19 mouse cellular contexts compared by ENCODE assay signal in the genomic region with DNA sequence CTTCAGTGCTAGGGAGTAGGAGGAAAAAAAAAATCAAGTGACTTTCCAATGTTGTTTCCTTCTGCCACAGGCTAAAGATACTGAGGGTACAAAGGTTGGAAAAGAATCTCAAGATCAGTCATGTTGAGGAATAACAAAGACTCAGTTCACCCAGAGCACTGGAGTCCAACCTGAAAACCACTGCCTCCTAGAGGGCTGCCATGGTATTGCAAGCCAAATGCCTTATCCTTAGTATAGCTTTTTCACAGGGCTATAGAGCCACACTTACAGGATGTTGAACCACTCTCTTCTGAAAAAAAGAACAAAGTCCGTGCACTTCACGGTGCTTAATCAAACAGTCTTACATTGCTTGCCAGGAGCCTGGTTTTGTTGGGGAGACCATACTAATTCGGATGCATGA.
DNase-seq lines count a peak whose midpoint lies in the region; ATAC-seq and TF ChIP-seq lines count a peak whose summit lies in the region.
"Had no signal": no experiment of that assay in that cellular context is flagged by ENCODE, and none has a peak within 500 bp of the region (broad histone marks: within the 10 kb centered on the region; RNA-seq: fewer than 3 reads in every experiment).

No protein-coding gene starts in this region.

- no peaks in the 10 kb centered on the region for H3K36me3 ChIP-seq in forebrain, postnatal 0 days (ENCODE audit: insufficient read depth)
- no peaks in the 10 kb centered on the region for H3K36me3 ChIP-seq in forebrain, embryonic 16.5 days (ENCODE audit: control insufficient read depth, insufficient read depth)
- no peaks in the 10 kb centered on the region for H3K36me3 ChIP-seq in kidney, postnatal 0 days (ENCODE audit: insufficient read depth, low read length)
- H3K36me3 ChIP-seq in midbrain, postnatal 0 days (ENCODE audit: insufficient read depth, low read length): no peaks in the 10 kb centered on the region
- no peaks in the 10 kb centered on the region for H3K36me3 ChIP-seq in midbrain, embryonic 15.5 days (replicated peaks)
- H3K36me3 ChIP-seq: forebrain, embryonic 10.5 days had no signal

- H3K9me3 ChIP-seq in forebrain, postnatal 0 days (ENCODE audit: low read length): no peaks in the 10 kb centered on the region
- no peaks in the 10 kb centered on the region for H3K9me3 ChIP-seq in forebrain, embryonic 16.5 days (ENCODE audit: control insufficient read depth, low read length)
- H3K9me3 ChIP-seq in kidney, postnatal 0 days (replicated peaks; ENCODE audit: low read length): no peaks in the 10 kb centered on the region
- no peaks in the 10 kb centered on the region for H3K9me3 ChIP-seq in midbrain, postnatal 0 days (ENCODE audit: low read length)
- no peaks in the 10 kb centered on the region for H3K9me3 ChIP-seq in midbrain, embryonic 15.5 days
- H3K9me3 ChIP-seq: forebrain, embryonic 10.5 days had no signal

- WGBS in forebrain, postnatal 0 days: 93% methylated on average over 3 of the region's 3 CpGs
- 90% methylated on average over 3 of the region's 3 CpGs for WGBS in forebrain, embryonic 16.5 days
- 87% methylated on average over 3 of the region's 3 CpGs for WGBS in kidney, postnatal 0 days
- 86% methylated on average over 3 of the region's 3 CpGs for WGBS in midbrain, postnatal 0 days
- 90% methylated on average over 3 of the region's 3 CpGs for WGBS in midbrain, embryonic 15.5 days

- H3K27ac ChIP-seq in forebrain, postnatal 0 days (ENCODE audit: low read depth, low read length): no peak overlapping the region
- no peak overlapping the region for H3K27ac ChIP-seq in forebrain, embryonic 16.5 days (ENCODE audit: low read length)
- no peak overlapping the region for H3K27ac ChIP-seq in kidney, postnatal 0 days
- no peak overlapping the region for H3K27ac ChIP-seq in midbrain, postnatal 0 days (ENCODE audit: low read depth, low read length)
- no peak overlapping the region for H3K27ac ChIP-seq in midbrain, embryonic 15.5 days
- H3K27ac ChIP-seq: forebrain, embryonic 10.5 days had no signal

- DNase-seq in forebrain, postnatal 0 days: no peak
- DNase-seq in kidney, postnatal 0 days (ENCODE audit: low spot score): no peak
- no peak for DNase-seq in kidney, postnatal 4 days
- no peak for DNase-seq in midbrain, postnatal 0 days (ENCODE audit: low spot score)
- DNase-seq in adrenal gland, adult 18-20 months (ENCODE audit: low spot score in 2 of 2): no peak
- no peak for DNase-seq in right cerebral cortex, postnatal 14 days
- DNase-seq: adrenal gland, adult 2 months; cerebellum, adult 11-12 months; cerebellum, postnatal 14 days; kidney, adult 8-10 months; kidney, postnatal 14 days; lung, postnatal 14 days; spleen, adult 18-20 months had no signal

- ATAC-seq in forebrain, postnatal 0 days: no peak
- no peak for ATAC-seq in forebrain, embryonic 16.5 days
- no peak for ATAC-seq in kidney, postnatal 0 days (replicated peaks; ENCODE audit: low FRiP score, low read depth)
- no peak for ATAC-seq in midbrain, postnatal 0 days (ENCODE audit: low FRiP score)
- ATAC-seq in midbrain, embryonic 15.5 days (replicated peaks): no peak
- ATAC-seq: CD4-positive, CD25-positive, alpha-beta regulatory T cell, adult 4 months had no signal

- no peak overlapping the region for H3K4me3 ChIP-seq in forebrain, postnatal 0 days (ENCODE audit: low read depth, low read length)
- H3K4me3 ChIP-seq in forebrain, embryonic 16.5 days (replicated peaks; ENCODE audit: low read length): no peak overlapping the region
- H3K4me3 ChIP-seq in kidney, postnatal 0 days (replicated peaks; ENCODE audit: low read depth, low read length): no peak overlapping the region
- H3K4me3 ChIP-seq in midbrain, postnatal 0 days (ENCODE audit: low read depth, low read length): no peak overlapping the region
- no peak overlapping the region for H3K4me3 ChIP-seq in midbrain, embryonic 15.5 days
- H3K4me3 ChIP-seq: forebrain, embryonic 10.5 days had no signal

- H3K4me2 ChIP-seq in forebrain, postnatal 0 days (ENCODE audit: low read depth): no peak overlapping the region
- H3K4me2 ChIP-seq in forebrain, embryonic 16.5 days (ENCODE audit: low read length): no peak overlapping the region
- no peak overlapping the region for H3K4me2 ChIP-seq in kidney, postnatal 0 days (ENCODE audit: low read length)
- no peak overlapping the region for H3K4me2 ChIP-seq in midbrain, postnatal 0 days (ENCODE audit: low read depth, low read length, poor library complexity, severe bottlenecking)
- H3K4me2 ChIP-seq in midbrain, embryonic 15.5 days: no peak overlapping the region
- H3K4me2 ChIP-seq: heart, embryonic 11.5 days; midbrain, embryonic 11.5 days had no signal

- peak; percentile 26 for TF ChIP-seq CTCF in forebrain, postnatal 0 days (IDR thresholded peaks at IDR 0.05; ENCODE audit: low read depth)
- TF ChIP-seq CTCF in kidney, postnatal 0 days (IDR thresholded peaks at IDR 0.05; ENCODE audit: low read depth): peak; percentile 22; the same call in 1 of the 2 replicates
- peak; percentile 49 for TF ChIP-seq CTCF in midbrain, postnatal 0 days (IDR thresholded peaks at IDR 0.05)

- no peak overlapping the region for H3K9ac ChIP-seq in forebrain, postnatal 0 days
- H3K9ac ChIP-seq in forebrain, embryonic 16.5 days (replicated peaks; ENCODE audit: low read depth, low read length): no peak overlapping the region
- H3K9ac ChIP-seq in kidney, postnatal 0 days (ENCODE audit: low read depth, low read length): no peak overlapping the region
- no peak overlapping the region for H3K9ac ChIP-seq in midbrain, postnatal 0 days (replicated peaks; ENCODE audit: low read length, poor library complexity, severe bottlenecking)
- no peak overlapping the region for H3K9ac ChIP-seq in midbrain, embryonic 15.5 days

- no peaks in the 10 kb centered on the region for H3K4me1 ChIP-seq in forebrain, postnatal 0 days (ENCODE audit: insufficient read depth)
- H3K4me1 ChIP-seq in forebrain, embryonic 16.5 days (replicated peaks; ENCODE audit: control insufficient read depth, insufficient read depth, low read length): no peaks in the 10 kb centered on the region
- H3K4me1 ChIP-seq in kidney, postnatal 0 days (replicated peaks; ENCODE audit: insufficient read depth, low read length): no peaks in the 10 kb centered on the region
- no peaks in the 10 kb centered on the region for H3K4me1 ChIP-seq in midbrain, postnatal 0 days (ENCODE audit: insufficient read depth, low read length)
- no peaks in the 10 kb centered on the region for H3K4me1 ChIP-seq in midbrain, embryonic 15.5 days
- H3K4me1 ChIP-seq: forebrain, embryonic 10.5 days had no signal

- H3K27me3 ChIP-seq in forebrain, postnatal 0 days (ENCODE audit: insufficient read depth, low read length): no peaks in the 10 kb centered on the region
- H3K27me3 ChIP-seq in forebrain, embryonic 16.5 days (replicated peaks; ENCODE audit: control insufficient read depth, insufficient read depth, low read length): no peaks in the 10 kb centered on the region
- no peaks in the 10 kb centered on the region for H3K27me3 ChIP-seq in kidney, postnatal 0 days (ENCODE audit: insufficient read depth, low read length)
- H3K27me3 ChIP-seq in midbrain, postnatal 0 days (ENCODE audit: insufficient read depth, low read length): no peaks in the 10 kb centered on the region
- H3K27me3 ChIP-seq in midbrain, embryonic 15.5 days (replicated peaks): no peaks in the 10 kb centered on the region
